Mouse (Mus musculus) left cerebral cortex, postnatal 36 days (tissue): Measurements from ENCODE around the gene Etv6. TPM values are rescaled to one million over a fixed set of nuclear protein-coding genes. Genes with fewer than 3 reads are reported as not detected.

ENCODE experiments used
- DNase-seq, 2 experiments: peaks; one replicate each; pipeline ENCODE4 v3.0.0; 2021 to 2022; ENCODE audit warnings: low spot score in 2 of 2, mixed read lengths in 1 of 2
- intact Hi-C: fragments of 180-260 bp; cut with DNase I; formaldehyde crosslinking; loops from one replicate; pipeline ENCODE4 v1.15.1; 2025
- total RNA-seq, 2 experiments: library from RNA; stranded (reverse); gene quantifications; 2 replicates each; pipeline ENCODE4 v1.2.3; 2021

The Etv6 gene
- total RNA-seq, 2 experiments from 2014 or later = 14.1 to 18.1 TPM

GRCm38 (mm10) chr6:134155900-134156623, 120.6 kb downstream of the Etv6 start:
- no peak for DNase-seq

GRCm38 (mm10) chr6:134157533-134158115, 122.1 kb downstream of the Etv6 start:
- DNase-seq = no peak
- intact Hi-C loops = no loop called here

More at GRCm38 (mm10) chr6:134155900-134156623, 120.6 kb downstream of the Etv6 start:
- intact Hi-C loops = no loop called here

GRCm38 (mm10) chr6:134158201-134158600, 122.7 kb downstream of the Etv6 start:
- intact Hi-C loops = no loop called here
- no peak for DNase-seq

GRCm38 (mm10) chr6:134159672-134160071, 124.2 kb downstream of the Etv6 start:
- intact Hi-C loops = no loop called here
- DNase-seq = no peak

GRCm38 (mm10) chr6:134161040-134161439, 125.5 kb downstream of the Etv6 start:
- intact Hi-C loops = no loop called here
- no peak for DNase-seq

GRCm38 (mm10) chr6:134163346-134163745, 127.8 kb downstream of the Etv6 start:
- DNase-seq = no peak

GRCm38 (mm10) chr6:134164356-134164755, 128.9 kb downstream of the Etv6 start:
- intact Hi-C loops = no loop called here
- DNase-seq = no peak

More at GRCm38 (mm10) chr6:134163346-134163745, 127.8 kb downstream of the Etv6 start:
- intact Hi-C loops = no loop called here

- DNase-seq = no peak
- intact Hi-C loops = no loop called here
Measured at GRCm38 (mm10) chr6:134165012-134165411, 129.5 kb downstream of the Etv6 start.

DNA sequence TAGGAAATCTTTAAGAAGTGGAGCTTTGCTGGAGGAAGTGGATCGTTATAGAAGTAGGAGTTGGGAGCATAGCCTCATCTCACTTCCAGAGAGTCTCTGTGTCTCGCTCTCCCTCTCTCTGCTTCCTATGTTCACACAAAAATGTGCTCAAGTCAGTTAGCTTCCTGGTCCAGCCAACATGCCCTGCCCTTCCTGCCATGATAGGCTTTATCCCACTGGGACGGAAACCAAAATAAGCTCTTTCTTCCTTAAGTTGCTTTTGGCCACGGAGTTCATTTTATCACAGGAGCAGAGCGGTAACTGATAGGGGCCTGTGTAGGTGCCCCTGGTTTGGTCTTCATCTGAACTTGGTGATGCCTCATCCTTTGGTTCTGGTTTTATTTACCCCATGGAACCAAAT, 132.5 kb downstream of the Etv6 start:
- intact Hi-C loops = no loop called here
- no peak for DNase-seq

- DNase-seq = no peak
- intact Hi-C loops = no loop called here
Measured at GRCm38 (mm10) chr6:134168799-134169198, 133.3 kb downstream of the Etv6 start.

- intact Hi-C loops = no loop called here
Measured at GRCm38 (mm10) chr6:134171235-134171634, 135.7 kb downstream of the Etv6 start.

DNA sequence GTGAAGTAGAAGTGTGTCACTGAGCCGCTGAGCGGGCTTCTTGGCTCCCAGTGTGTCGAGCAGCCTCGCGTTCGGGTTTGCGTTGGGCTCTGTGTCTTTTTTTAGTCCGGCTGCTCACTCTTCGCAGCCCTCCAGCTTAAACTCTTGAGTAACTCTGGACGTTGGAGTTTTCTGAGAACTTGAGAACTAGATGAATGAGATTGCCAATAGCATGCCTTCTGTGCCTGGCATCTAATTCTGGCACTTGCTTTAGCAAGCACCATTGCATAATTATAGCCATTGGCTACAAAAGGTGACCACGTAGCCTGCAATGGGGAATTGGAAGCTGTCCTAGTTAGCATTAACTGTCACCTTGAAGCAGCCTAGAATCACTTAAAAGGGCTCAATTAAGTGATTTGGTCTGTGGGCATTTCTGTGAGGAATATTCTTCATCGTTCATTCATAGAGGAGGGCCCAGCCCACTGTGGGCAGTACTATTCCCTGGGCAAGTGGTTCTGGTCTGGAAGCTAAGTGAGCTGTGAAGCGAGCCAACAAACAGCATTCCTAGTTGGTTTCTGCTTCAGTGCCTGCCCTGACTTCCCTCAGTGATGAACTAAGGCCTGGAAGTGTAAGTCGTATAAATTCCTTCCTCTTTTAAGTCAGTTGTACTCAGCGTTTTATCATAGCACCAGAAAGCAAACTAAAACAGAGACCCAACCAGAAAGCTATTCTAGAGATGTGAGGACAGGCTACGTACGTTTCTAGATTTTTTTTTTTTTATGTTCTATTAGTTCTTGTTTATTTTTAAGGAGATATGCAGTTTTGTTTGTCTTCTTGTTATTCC, 136.6 kb downstream of the Etv6 start:
- peak; percentile 59 to 68 for DNase-seq

More at GRCm38 (mm10) chr6:134171235-134171634, 135.7 kb downstream of the Etv6 start:
- no peak for DNase-seq

DNA sequence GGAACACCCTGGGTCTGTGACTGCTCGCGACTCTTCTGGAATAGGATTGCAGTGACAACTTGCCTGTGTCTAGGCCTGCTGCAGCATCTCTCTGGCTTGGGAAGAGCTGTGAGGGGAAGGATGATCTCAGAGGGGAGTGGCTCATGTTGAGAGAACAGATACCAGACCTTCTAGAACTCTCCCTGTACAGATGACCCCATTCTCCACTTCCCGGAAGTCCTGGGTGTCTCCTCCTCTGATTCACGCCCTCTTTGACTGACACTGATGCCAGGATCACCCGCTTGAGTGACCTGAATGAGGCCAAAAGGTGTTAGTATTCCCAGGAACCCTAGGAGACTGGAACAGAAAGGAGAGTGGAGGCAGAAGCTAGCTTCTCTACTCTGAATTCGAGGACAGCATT, 137.9 kb downstream of the Etv6 start:
- intact Hi-C loops = no loop called here
- no peak for DNase-seq

More for the DNA sequence above, 136.6 kb downstream of the Etv6 start:
- intact Hi-C loops = no loop called here

- no peak for DNase-seq
- intact Hi-C loops = no loop called here
Measured at GRCm38 (mm10) chr6:134175059-134175458, 139.6 kb downstream of the Etv6 start.

GRCm38 (mm10) chr6:134177196-134177595, 141.7 kb downstream of the Etv6 start:
- intact Hi-C loops = no loop called here
- DNase-seq = no peak

GRCm38 (mm10) chr6:134182301-134182948, 146.9 kb downstream of the Etv6 start:
- DNase-seq = peak; percentile 71 to 79

GRCm38 (mm10) chr6:134183592-134184342, 148.3 kb downstream of the Etv6 start:
- intact Hi-C loops = loop anchor here (5.0 kb wide), 1 partner anchor 34 kb away; no protein-coding TSS in a partner anchor
- DNase-seq = no peak

More at GRCm38 (mm10) chr6:134182301-134182948, 146.9 kb downstream of the Etv6 start:
- intact Hi-C loops = loop anchor here (5.0 kb wide), 1 partner anchor 35 kb away; no protein-coding TSS in a partner anchor

DNA sequence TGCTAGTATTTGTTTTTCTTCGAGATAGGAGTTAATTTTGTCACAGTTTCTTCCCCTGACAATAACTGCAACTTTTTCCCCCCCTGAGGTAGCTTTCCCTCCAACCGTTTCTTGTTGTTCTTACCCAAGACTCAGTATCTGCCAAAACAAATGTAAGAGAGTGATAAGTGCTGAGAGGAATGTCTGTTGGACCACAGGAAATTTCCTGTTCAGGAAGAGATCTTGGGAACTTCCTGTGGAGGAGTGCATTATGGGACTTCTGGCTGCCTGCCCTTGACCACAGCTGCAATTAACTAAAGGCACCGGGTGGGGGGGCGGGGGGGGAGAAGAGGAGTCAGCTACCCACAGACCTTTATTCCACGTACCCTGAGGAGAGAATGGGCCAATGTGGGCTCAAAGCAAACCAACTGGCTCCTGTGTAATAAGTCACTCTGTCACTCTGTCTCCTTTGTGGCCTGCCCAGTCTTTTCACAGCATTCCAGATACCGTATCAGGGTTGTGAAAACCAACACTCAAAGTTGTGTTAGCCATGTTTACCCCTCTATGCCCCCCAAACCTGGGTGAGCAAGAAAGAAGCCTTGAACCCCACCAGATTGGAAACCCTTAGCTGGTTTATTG, 150.9 kb downstream of the Etv6 start:
- DNase-seq = no peak
- intact Hi-C loops = loop anchor here (5.0 kb wide), 1 partner anchor 34 kb away; no protein-coding TSS in a partner anchor
